Mouse (Mus musculus) MEL-GATA-1-ER (cell line): ENCODE measurements around the gene Il1rl1.

Source experiments
- DNase-seq: peaks from one replicate; pipeline ENCODE4 v3.0.0-alpha.2; 2012; ENCODE audit warnings: low read depth; ENCODE audit errors: extremely low read depth

The Il1rl1 gene

GRCm38 (mm10) chr1:40428910-40429675 is at the start of gene Il1rl1:
TSS of gene Il1rl1 (plus strand) at chr1:40429570.
- DNase-seq: peak; percentile 88

GRCm38 (mm10) chr1:40380111-40380510 is 49.3 kb upstream of the Il1rl1 start:
- peak; percentile 30 for DNase-seq

- no peak for DNase-seq
These were observed 48.4 kb upstream of the Il1rl1 start for GRCm38 (mm10) chr1:40380990-40381389.

GRCm38 (mm10) chr1:40382841-40383240 is 46.5 kb upstream of the Il1rl1 start:
- no peak for DNase-seq

- DNase-seq: no peak
These were observed 44.3 kb upstream of the Il1rl1 start for GRCm38 (mm10) chr1:40384931-40385545.

- no peak for DNase-seq
These were observed 38.0 kb upstream of the Il1rl1 start for GRCm38 (mm10) chr1:40391374-40391773.

GRCm38 (mm10) chr1:40392535-40392934 is 36.8 kb upstream of the Il1rl1 start:
- no peak for DNase-seq

GRCm38 (mm10) chr1:40393214-40393613 is 36.2 kb upstream of the Il1rl1 start:
- DNase-seq: no peak

GRCm38 (mm10) chr1:40399639-40400038 is 29.7 kb upstream of the Il1rl1 start:
- no peak for DNase-seq

- DNase-seq: no peak
These were observed 24.7 kb upstream of the Il1rl1 start for GRCm38 (mm10) chr1:40404682-40405081.

GRCm38 (mm10) chr1:40409882-40410281 is 19.5 kb upstream of the Il1rl1 start:
- DNase-seq: no peak

- no peak for DNase-seq
These were observed 16.3 kb upstream of the Il1rl1 start for GRCm38 (mm10) chr1:40413039-40413438.

GRCm38 (mm10) chr1:40414276-40414675 is 15.1 kb upstream of the Il1rl1 start:
- no peak for DNase-seq

GRCm38 (mm10) chr1:40414863-40415656 is 14.3 kb upstream of the Il1rl1 start:
- DNase-seq: no peak

GRCm38 (mm10) chr1:40417034-40417433 is 12.3 kb upstream of the Il1rl1 start:
- no peak for DNase-seq

GRCm38 (mm10) chr1:40418512-40418911 is 10.9 kb upstream of the Il1rl1 start:
- DNase-seq: peak; percentile 24

- no peak for DNase-seq
These were observed 5.5 kb upstream of the Il1rl1 start for GRCm38 (mm10) chr1:40423892-40424291.

GRCm38 (mm10) chr1:40427270-40427669 is 2.1 kb upstream of the Il1rl1 start:
- no peak for DNase-seq

GRCm38 (mm10) chr1:40427901-40428300 is 1.5 kb upstream of the Il1rl1 start:
- DNase-seq: no peak

- DNase-seq: peak; percentile 21
These were observed 919 bp downstream of the Il1rl1 start for GRCm38 (mm10) chr1:40430143-40430834.

GRCm38 (mm10) chr1:40432169-40432568 is 2.8 kb downstream of the Il1rl1 start:
- DNase-seq: no peak
